Mouse (Mus musculus) 3T3-L1 (cell line): ENCODE measurements around the gene Iqcn.

Experiments used
- DNase-seq: peaks from one replicate; pipeline ENCODE4 v3.0.0-alpha.2; 2015; ENCODE audit warnings: low read depth, low spot score

Gene Iqcn

GRCm38 (mm10) chr8:70699834-70700554 is 3.3 kb upstream of the Iqcn start:
- peak; percentile 82 for DNase-seq

GRCm38 (mm10) chr8:70700555-70700922 is 2.7 kb upstream of the Iqcn start:
- DNase-seq: peak; percentile 87

- no peak for DNase-seq
Measured at GRCm38 (mm10) chr8:70701048-70701981, 1.9 kb upstream of the Iqcn start.

GRCm38 (mm10) chr8:70701982-70702841 is 1.0 kb upstream of the Iqcn start:
- peak; percentile 83 for DNase-seq

GRCm38 (mm10) chr8:70702842-70703182 is 445 bp upstream of the Iqcn start:
- DNase-seq: peak; percentile 96

- DNase-seq: no peak
Measured at GRCm38 (mm10) chr8:70708281-70708680, 5.0 kb downstream of the Iqcn start.

- DNase-seq: no peak
Measured at GRCm38 (mm10) chr8:70709794-70710193, 6.5 kb downstream of the Iqcn start.

GRCm38 (mm10) chr8:70710296-70710695 is 7.0 kb downstream of the Iqcn start:
- DNase-seq: peak; percentile 90

GRCm38 (mm10) chr8:70711041-70711440 is 7.8 kb downstream of the Iqcn start:
- DNase-seq: no peak

GRCm38 (mm10) chr8:70713991-70714390 is 10.7 kb downstream of the Iqcn start:
- no peak for DNase-seq

- DNase-seq: no peak
Measured at GRCm38 (mm10) chr8:70715086-70715485, 11.8 kb downstream of the Iqcn start.

GRCm38 (mm10) chr8:70716521-70717400 is 13.5 kb downstream of the Iqcn start:
- no peak for DNase-seq

GRCm38 (mm10) chr8:70718297-70718696 is 15.0 kb downstream of the Iqcn start, which contains the start of gene Gm3336:
TSS of gene Gm3336 (plus strand) at chr8:70718543.
- DNase-seq: peak; percentile 54

- DNase-seq: no peak
Measured at GRCm38 (mm10) chr8:70719796-70720270, 16.6 kb downstream of the Iqcn start.

- peak; percentile 89 for DNase-seq
Measured at GRCm38 (mm10) chr8:70720739-70721138, 17.5 kb downstream of the Iqcn start.

GRCm38 (mm10) chr8:70721601-70722000 is 18.3 kb downstream of the Iqcn start:
- no peak for DNase-seq

GRCm38 (mm10) chr8:70723486-70724210 is 20.4 kb downstream of the Iqcn start, which contains the start of gene Pde4c:
TSS of gene Pde4c (plus strand) at chr8:70723720.
- no peak for DNase-seq

- no peak for DNase-seq
Measured at GRCm38 (mm10) chr8:70724216-70724615, 21.0 kb downstream of the Iqcn start.

GRCm38 (mm10) chr8:70725792-70726447 is 22.7 kb downstream of the Iqcn start:
- peak; percentile 35 for DNase-seq
